Mouse (Mus musculus) forebrain, embryonic 10.5 days (tissue): ENCODE measurements at regions not wholly inside any gene's neighbourhood (a gene's known extent, or its start where the extent isn't known, plus 50 kb on each side); places are given as distances from the start of the nearest gene placed in this dataset.
"Not testable (repeated sequence)": the region's sequence is repeated elsewhere in the genome, so short reads cannot be mapped to it uniquely, and the experiment has no call there.

Experiments used
- DNase-seq: peaks from one replicate; pipeline ENCODE4 v3.0.0-alpha.2; 2017; ENCODE audit warnings: low spot score; ENCODE audit errors: extremely low spot score
- H3K27ac ChIP-seq: fragments of 300-500 bp; sonication (generic); 2 replicates; pipeline ENCODE4 v1.5.1; 2016; ENCODE audit warnings: mild to moderate bottlenecking
- H3K27me3 ChIP-seq: fragments of 300-500 bp; sonication (generic); 2 replicates; pipeline ENCODE4 v1.6.1; 2016; ENCODE audit warnings: mild to moderate bottlenecking; ENCODE audit not compliant: poor library complexity, severe bottlenecking
- H3K36me3 ChIP-seq: fragments of 300-500 bp; sonication (generic); replicated peaks from 2 replicates; pipeline ENCODE4 v1.6.1; 2016; ENCODE audit warnings: mild to moderate bottlenecking, moderate library complexity
- H3K4me1 ChIP-seq: fragments of 300-500 bp; sonication (generic); 2 replicates; pipeline ENCODE4 v1.6.1; 2016
- H3K4me3 ChIP-seq: fragments of 300-500 bp; sonication (generic); 2 replicates; pipeline ENCODE4 v1.5.1; 2016; ENCODE audit warnings: mild to moderate bottlenecking, moderate library complexity
- H3K9me3 ChIP-seq: fragments of 300-500 bp; sonication (generic); 2 replicates; pipeline ENCODE4 v1.6.1; 2016; ENCODE audit warnings: mild to moderate bottlenecking, moderate library complexity
- WGBS: fragments of 180-500 bp; shearing (Covaris S2); methylation state at CpG from one replicate; pipeline ENCODE4 v1.1.7; 2016; 5-methylcytosine and 5-hydroxymethylcytosine counted together

- Histone ChIP-seq H3K4me1 (peaks cover 16% of the 10 kb centered on the region), H3K9me3 (no peaks in the 10 kb centered on the region), H3K27me3 (no peaks in the 10 kb centered on the region), H3K36me3 (no peaks in the 10 kb centered on the region), H3K27ac (peak overlapping the region; percentile 56), H3K4me3 (no peak overlapping the region)
- WGBS, result 44% methylated on average over 5 of the region's 5 CpGs
- DNase-seq, result no peak
Observed at GRCm38 (mm10) chr13:78872582-78872981, 673.0 kb upstream of the Nr2f1 start.

- no peak for DNase-seq
- 56% methylated on average over 6 of the region's 6 CpGs for whole genome bisulfite sequencing
- Histone ChIP-seq H3K27me3 (no peaks in the 10 kb centered on the region), H3K36me3 (no peaks in the 10 kb centered on the region), H3K9me3 (no peaks in the 10 kb centered on the region), H3K27ac (peak overlapping the region; percentile 15; the same call in 1 of the 2 replicates), H3K4me1 (peaks cover 16% of the 10 kb centered on the region), H3K4me3 (no peak overlapping the region)
Observed at GRCm38 (mm10) chr13:78871976-78872375, 672.4 kb upstream of the Nr2f1 start.

- no peak for DNase-seq
- Histone ChIP-seq H3K27ac (no peak overlapping the region), H3K4me1 (peaks cover 16% of the 10 kb centered on the region), H3K27me3 (no peaks in the 10 kb centered on the region), H3K4me3 (no peak overlapping the region), H3K9me3 (no peaks in the 10 kb centered on the region), H3K36me3 (no peaks in the 10 kb centered on the region)
- WGBS, result 74% methylated on average over 2 of the region's 2 CpGs
Observed at GRCm38 (mm10) chr13:78871254-78871653, 671.7 kb upstream of the Nr2f1 start.

- not testable (repeated sequence) for DNase-seq, H3K27me3 ChIP-seq, H3K4me3 ChIP-seq, H3K27ac ChIP-seq, H3K9me3 ChIP-seq, H3K36me3 ChIP-seq, H3K4me1 ChIP-seq
- 94% methylated on average over 4 of the region's 4 CpGs for WGBS
Observed at GRCm38 (mm10) chr13:78824357-78824756, 624.8 kb upstream of the Nr2f1 start.

GRCm38 (mm10) chr13:78809656-78810055, 610.1 kb upstream of the Nr2f1 start:
- no peaks in the 10 kb centered on the region for H3K9me3 ChIP-seq
- no peak overlapping the region for H3K27ac ChIP-seq
- H3K36me3 ChIP-seq, result no peaks in the 10 kb centered on the region
- DNase-seq, result no peak
- no peaks in the 10 kb centered on the region for H3K4me1 ChIP-seq
- no peaks in the 10 kb centered on the region for H3K27me3 ChIP-seq
- no peak overlapping the region for H3K4me3 ChIP-seq
- 85% methylated on average over 2 of the region's 2 CpGs for WGBS

- no peak for DNase-seq
- Histone ChIP-seq H3K4me1 (no peaks in the 10 kb centered on the region), H3K36me3 (no peaks in the 10 kb centered on the region), H3K4me3 (no peak overlapping the region), H3K9me3 (no peaks in the 10 kb centered on the region), H3K27ac (no peak overlapping the region), H3K27me3 (no peaks in the 10 kb centered on the region)
Observed at GRCm38 (mm10) chr13:78802838-78803124, 603.2 kb upstream of the Nr2f1 start.

GRCm38 (mm10) chr13:78802011-78802837, 602.7 kb upstream of the Nr2f1 start:
- no peaks in the 10 kb centered on the region for H3K27me3 ChIP-seq
- no peak overlapping the region for H3K27ac ChIP-seq
- 76% methylated on average over 7 of the region's 7 CpGs for WGBS
- no peaks in the 10 kb centered on the region for H3K36me3 ChIP-seq
- no peaks in the 10 kb centered on the region for H3K9me3 ChIP-seq
- no peak for DNase-seq
- no peak overlapping the region for H3K4me3 ChIP-seq
- H3K4me1 ChIP-seq, result no peaks in the 10 kb centered on the region

GRCm38 (mm10) chr13:78799641-78800040, 600.1 kb upstream of the Nr2f1 start:
- Histone ChIP-seq H3K36me3 (no peaks in the 10 kb centered on the region), H3K4me1 (no peaks in the 10 kb centered on the region), H3K27ac (no peak overlapping the region), H3K4me3 (no peak overlapping the region), H3K27me3 (no peaks in the 10 kb centered on the region), H3K9me3 (no peaks in the 10 kb centered on the region)
- no peak for DNase-seq
- 73% methylated on average over 3 of the region's 3 CpGs for WGBS

- no peak for DNase-seq
- no peak overlapping the region for H3K27ac ChIP-seq
- no peaks in the 10 kb centered on the region for H3K27me3 ChIP-seq
- no peaks in the 10 kb centered on the region for H3K4me1 ChIP-seq
- no peak overlapping the region for H3K4me3 ChIP-seq
- no peaks in the 10 kb centered on the region for H3K9me3 ChIP-seq
- no peaks in the 10 kb centered on the region for H3K36me3 ChIP-seq
Observed at GRCm38 (mm10) chr13:78795228-78795627, 595.7 kb upstream of the Nr2f1 start.

GRCm38 (mm10) chr13:78784285-78784684, 584.7 kb upstream of the Nr2f1 start:
- H3K27ac ChIP-seq, result no peak overlapping the region

GRCm38 (mm10) chr13:78783591-78784240, 584.2 kb upstream of the Nr2f1 start:
- no peaks in the 10 kb centered on the region for H3K4me1 ChIP-seq
- H3K27me3 ChIP-seq, result no peaks in the 10 kb centered on the region
- H3K9me3 ChIP-seq, result no peaks in the 10 kb centered on the region
- no peaks in the 10 kb centered on the region for H3K36me3 ChIP-seq
- no peak overlapping the region for H3K27ac ChIP-seq
- 77% methylated on average over 1 of the region's 1 CpGs for WGBS
- no peak overlapping the region for H3K4me3 ChIP-seq
- no peak for DNase-seq

More at GRCm38 (mm10) chr13:78784285-78784684, 584.7 kb upstream of the Nr2f1 start:
- WGBS, result 82% methylated on average over 2 of the region's 2 CpGs
- DNase-seq, result no peak
- H3K27me3 ChIP-seq, result no peaks in the 10 kb centered on the region
- no peaks in the 10 kb centered on the region for H3K36me3 ChIP-seq
- H3K4me3 ChIP-seq, result no peak overlapping the region
- no peaks in the 10 kb centered on the region for H3K9me3 ChIP-seq
- H3K4me1 ChIP-seq, result no peaks in the 10 kb centered on the region
